Mouse (Mus musculus): ENCODE results near the gene Slc20a1.

The Slc20a1 gene

GRCm38 (mm10) chr2:129258056-129258455, 59.5 kb downstream of the Slc20a1 start:
- DNase-seq: no peak

- peak; percentile 90 for DNase-seq
Measured at GRCm38 (mm10) chr2:129258475-129259211, 60.1 kb downstream of the Slc20a1 start.

GRCm38 (mm10) chr2:129260646-129261045, 62.1 kb downstream of the Slc20a1 start:
- no peak for DNase-seq
